Mouse (Mus musculus) embryo, embryonic 10.5 days (tissue): ENCODE measurements around the gene Cog4.
"Not testable (repeated sequence)": the region's sequence is repeated elsewhere in the genome, so short reads cannot be mapped to it uniquely, and the experiment has no call there.

Source experiments
- DNase-seq: peaks from one replicate; pipeline ENCODE4 v3.0.0-alpha.2; 2015; ENCODE audit warnings: low spot score

The Cog4 gene

DNA sequence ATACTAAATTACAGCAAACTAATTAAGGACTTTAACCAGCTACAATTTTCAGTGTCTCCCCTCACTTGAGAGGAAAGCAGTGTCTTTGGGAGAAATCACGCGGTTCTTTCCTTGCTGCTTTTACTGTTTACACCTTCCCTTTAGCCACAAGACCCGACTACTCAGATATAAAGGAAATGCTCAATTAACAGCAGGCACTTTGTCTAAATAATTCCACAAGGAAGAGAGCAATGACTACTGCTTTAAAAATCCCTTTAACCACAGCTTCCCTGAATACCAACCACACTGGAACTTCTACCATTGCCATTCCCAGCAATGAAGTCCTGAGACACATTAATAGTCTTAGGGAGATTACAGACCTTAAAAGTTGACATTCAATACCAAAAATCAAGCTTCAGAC, 17.9 kb upstream of the Cog4 start:
- no peak for DNase-seq

DNA sequence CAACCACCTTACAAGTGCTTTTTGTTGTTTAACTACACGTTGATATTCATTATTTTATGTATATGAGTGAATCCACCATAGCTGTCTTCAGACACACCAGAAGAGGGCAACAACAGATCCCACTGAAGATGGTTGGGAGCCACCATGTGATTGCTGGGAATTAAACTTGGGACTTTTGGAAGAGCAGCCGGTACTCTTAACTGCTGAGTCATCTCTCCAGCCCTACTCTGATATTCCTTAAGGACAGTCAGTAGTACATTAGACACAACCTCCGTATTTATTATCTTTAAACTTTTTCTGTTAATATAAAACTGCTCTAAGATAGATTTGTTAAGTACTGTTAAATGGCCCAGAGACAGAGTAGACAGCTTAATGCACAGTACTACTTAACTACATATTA, 14.4 kb upstream of the Cog4 start:
- DNase-seq = no peak

DNA sequence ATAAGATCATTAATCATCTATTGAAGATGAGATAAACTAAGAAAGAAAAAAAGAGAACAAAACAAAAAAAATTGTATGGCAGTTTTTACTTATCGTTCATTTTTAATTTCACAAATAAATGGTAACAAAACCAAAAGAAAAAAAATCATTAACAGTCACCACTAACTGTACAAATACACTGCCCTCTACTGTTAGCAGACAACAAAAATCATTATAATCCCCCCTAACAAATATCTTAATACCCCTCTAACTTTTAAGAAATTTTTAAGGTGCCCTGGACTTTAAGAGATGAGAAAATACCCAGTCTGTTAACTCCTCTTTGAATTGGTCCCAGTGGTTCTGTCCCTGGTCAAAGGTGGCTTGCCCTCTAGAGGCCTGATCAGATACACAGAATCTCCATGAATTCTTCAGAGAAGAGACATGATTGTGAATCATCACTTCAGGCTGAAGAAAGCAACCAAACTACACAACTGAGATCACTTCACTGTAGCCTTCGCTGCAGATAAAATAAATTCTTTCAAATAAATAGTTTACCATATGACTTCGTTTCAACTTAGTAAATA, 4.3 kb upstream of the Cog4 start:
- DNase-seq = no peak

DNA sequence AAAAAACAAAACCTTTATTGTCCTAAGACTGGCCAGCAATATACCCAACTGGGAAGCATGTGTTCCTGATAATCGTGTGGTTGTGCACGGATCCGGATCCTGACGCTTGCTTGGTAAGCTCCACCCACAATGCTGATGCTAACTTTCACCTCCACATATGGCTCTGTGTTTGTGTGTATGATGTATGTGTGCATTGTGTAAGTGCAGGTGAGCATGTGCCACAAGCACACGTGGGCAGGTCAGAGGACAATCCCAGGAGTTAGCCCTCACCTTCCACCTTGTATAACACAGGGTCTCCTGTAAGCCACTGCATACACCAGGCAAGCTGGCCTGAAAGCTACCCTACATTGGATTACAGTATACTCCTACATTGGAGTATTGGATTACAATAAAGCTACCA, 3.2 kb upstream of the Cog4 start:
- no peak for DNase-seq

DNA sequence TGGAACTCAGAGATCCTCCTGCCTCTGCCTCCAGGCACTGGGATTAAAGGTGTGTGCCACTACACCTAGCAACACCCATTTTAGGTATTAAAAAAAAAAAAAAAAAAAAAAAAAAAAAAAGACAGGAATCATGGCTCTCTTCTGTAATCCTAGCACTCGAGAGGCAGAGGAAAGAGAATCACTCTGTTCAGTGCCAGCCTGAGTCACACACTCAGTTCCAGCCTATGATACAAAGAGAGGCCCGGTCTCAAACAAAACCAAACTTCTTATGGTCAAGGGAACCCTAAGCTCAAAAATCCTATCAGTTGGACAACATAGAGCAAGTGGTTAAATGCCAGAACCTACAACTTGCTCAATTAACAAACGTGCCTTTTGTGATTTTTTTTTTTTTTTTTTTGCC, 1.5 kb upstream of the Cog4 start:
- DNase-seq = no peak

DNA sequence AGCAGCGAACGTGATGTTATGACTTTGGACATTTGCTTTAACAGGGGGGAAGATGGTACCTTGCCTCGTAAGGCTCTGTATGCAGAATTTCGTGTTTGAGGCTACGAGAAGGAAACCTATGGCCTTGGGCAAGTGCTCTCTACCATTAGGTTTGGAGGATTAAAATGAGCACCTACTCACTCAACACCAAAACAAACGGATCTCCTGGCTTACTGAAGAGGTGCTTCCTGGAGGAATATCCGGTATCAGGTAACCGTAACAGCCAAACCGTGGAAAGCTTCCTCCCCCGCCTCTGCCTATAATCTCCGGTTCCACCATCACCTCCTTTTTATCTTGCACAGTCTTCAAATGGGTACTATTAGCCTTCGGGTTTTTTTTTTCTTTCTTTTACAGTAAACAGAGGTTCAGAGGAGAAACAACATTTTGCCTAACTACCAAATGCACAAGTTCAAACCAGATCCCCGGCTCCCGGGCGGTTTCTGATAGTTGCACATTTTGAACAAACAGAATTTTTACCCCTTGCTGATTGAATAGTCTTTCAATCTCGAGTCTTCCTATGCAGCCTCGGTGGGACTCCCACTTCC, 487 bp upstream of the Cog4 start:
- DNase-seq = peak; percentile 57

DNA sequence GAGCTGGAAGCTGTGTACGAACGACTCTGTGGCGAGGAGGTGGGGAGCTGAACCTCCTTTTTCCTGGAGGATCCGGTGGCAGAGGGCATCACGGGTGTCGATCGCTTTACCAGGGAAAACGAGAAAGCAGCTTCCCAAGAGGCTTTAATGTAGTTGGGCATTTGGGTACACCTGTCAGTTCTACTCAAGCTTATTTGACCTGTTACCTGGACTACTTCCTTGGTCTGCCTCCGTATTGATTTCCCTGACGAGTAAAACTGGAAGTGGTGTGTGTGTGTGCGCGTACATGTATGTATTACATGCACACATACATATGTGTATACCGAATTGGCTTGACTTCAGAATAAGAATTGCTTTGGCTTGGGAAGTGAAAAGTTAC, 760 bp downstream of the Cog4 start:
- DNase-seq = no peak

DNA sequence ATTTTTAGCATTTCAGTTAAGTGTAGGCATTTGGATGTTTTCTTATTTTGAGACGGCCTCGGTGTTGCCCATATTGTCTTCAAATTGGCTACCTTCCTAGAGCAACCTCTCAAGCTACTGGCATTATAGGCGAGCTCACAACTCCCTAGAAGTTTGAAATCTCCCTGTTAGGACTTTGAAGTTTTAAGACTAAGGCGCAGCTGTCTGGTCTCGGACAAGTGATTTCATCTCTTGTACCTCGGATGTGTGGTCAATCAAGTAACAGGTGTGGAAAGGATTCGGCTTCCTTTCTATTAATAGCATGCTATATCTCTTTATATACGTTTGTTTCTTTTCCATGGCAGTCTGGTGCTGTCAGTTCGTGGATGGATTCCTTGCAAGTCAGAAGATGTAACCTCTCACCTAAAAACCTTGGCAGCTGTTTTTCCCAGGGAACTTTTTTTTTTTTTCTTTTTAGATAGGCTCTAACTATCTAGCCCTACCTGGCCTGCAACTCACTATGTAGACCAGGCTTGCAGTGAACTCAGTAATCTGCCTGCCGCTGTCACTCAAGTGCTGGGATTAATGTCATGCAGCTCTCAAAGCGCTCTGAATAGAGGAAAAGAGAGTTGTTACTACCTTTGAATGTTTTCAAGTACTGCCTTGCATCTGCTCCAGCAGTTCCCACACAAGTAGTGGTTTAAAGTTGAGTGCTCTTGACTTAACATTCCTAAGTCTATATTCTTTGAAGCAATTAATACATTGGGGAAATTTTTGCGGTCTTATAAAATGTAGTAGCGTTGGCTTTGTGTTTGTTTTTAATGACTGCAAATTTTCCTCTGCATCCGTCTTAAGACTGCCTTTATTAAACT, 1.5 kb downstream of the Cog4 start:
- no peak for DNase-seq

DNA sequence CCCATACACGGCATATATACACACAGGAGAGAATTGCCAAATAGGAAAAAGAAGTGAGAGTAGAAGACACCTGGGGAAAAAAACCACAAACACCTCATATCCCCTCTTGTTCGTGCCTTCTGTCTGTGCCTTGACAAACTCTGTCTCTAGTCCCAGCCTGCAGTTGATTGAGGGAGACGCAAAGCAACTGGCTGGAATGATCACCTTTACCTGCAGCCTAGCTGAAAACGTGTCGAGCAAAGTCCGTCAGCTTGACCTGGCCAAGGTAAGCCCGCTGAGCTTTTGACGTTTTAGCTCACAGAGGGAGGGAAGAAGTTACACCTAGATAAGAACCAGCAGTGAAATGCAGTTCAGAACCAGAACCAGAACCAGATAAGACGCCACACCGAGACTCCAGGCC, 4.8 kb downstream of the Cog4 start:
- DNase-seq = no peak

DNA sequence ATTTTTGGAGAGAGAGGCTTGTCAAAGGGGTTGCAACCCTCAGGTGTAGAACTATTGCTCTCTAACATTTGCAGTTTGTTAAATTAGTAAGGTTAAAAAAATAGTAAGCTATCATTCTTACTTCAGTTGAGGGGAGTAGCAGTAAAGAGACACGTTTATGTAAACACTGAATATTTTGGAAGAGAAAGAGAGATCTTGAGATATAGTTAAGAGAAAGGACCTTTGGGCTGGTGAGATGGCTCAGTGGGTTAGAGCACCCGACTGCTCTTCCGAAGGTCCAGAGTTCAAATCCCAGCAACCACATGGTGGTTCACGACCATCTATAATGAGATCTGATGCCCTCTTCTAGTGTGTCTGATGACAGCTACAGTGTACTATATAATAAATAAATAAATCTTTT, 9.7 kb downstream of the Cog4 start:
- DNase-seq = not testable (repeated sequence)

DNA sequence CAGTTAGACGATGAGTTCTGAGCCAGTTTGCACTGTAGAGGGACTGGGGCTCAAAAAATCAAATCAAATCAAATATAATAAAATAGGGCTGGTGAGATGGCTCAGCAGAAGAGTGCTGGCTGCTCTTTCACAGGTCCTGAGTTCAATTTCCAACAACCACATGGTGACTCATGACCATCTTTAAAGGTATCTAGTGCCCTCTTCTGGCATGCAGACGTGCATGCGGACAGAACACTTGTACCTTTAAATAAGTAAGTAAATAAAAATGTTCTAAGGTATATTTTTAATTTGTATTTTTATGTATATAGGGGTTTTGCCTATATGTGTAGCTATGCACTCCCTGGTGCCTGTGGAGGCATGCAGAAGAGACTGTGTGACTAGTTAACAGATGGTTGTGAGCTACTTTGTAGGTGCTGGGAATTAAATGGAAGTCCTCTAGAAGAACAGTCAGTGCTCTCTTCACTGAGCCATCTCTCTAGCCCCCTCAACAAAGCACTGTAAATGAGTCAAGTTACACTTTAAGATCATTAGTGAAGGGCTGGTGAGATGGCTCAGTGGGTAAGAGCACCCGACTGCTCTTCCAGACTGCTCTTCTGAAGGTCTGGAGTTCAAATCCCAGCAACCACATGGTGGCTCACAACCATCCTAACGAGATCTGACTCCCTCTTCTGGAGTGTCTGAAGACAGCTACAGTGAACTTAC, 10.5 kb downstream of the Cog4 start:
- no peak for DNase-seq

DNA sequence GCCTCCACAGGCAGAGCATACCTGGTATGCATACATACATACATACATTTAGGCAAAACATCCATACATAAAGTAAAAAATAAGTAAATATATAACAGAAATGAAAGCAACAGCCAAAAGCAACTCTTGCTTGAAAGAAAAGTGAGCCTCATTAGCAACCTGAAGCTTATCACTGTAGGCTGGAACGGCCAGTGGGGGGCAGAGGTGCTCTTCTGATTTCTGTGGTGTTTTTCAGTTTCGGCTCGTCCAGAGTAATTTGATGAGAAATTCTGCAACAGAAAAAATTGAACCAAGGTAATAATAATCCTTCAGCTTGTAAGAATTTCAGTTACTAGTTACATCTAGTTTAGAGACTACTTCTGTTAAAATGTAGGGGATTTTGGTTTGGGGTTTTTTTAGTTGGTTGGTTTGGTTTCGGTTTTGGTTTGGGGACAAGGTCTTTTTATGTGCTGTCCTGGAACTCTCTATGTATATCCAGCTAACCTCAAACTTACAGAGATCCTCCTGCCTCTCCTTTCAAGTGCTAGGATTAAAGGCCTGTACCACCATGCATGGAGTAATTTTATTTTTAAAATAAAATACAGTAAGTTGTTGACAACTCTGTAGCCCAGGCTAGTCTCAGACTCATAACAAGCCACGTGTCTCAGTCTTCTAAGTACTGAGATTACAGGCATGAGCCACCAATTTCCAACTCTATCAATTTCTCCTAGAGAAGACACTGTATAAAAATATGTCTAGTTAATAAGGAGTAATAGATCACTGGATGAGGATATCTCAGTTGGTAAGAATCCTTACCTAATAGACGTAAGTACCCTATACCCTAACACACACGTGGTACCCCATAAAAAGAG, 13.5 kb downstream of the Cog4 start:
- peak; percentile 48 for DNase-seq

DNA sequence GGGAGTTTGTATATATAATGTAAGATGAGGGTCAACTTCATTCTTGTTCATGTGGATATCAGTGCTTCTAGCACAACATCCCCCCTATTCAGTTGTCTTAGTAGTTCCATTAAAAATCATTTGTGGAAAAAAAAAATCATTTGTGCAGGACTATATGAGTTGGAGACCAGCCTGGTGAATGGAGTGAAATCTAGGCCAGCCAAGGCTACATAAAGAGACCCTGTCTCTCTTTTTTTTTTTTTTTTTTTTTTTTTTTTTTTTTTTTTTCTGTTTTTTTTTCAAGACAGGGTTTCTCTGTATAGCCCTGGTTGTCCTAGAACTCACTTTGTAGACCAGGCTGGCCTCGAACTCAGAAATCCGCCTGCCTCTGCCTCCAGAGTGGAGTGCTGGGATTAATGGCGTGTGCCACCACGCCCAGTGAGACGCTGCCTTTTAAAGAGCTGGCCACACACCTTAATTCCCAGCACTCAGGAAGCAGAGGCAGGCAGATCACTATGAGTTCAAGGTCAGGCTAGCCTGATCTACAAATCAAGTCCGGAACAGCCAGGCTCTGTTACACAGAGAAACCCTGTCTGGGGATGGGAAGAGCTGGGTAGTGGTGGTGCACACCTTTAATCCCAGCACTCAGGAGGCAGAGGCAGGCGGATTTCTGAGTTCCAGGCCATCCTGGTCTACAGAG, 15.1 kb downstream of the Cog4 start:
- DNase-seq = not testable (repeated sequence)

DNA sequence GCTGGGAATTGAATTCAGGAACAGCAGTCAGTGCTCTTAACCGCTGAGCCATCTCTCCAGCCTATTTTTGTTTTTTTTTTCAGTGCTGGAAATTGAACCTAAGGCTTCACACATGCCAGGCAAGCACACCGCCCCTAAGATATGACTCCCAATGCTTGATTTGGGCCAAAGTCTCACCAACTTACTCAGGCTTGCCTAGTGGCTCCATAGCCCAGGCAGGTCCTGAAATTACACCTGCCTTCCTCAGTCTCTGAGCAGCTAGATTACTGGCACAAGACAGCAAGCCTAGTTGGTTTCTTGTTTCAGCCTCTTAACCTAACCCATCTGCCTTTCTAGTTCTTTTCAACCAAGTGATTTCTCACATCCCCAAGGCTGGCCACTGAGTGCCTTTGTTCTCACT, 24.1 kb downstream of the Cog4 start:
- DNase-seq = no peak

DNA sequence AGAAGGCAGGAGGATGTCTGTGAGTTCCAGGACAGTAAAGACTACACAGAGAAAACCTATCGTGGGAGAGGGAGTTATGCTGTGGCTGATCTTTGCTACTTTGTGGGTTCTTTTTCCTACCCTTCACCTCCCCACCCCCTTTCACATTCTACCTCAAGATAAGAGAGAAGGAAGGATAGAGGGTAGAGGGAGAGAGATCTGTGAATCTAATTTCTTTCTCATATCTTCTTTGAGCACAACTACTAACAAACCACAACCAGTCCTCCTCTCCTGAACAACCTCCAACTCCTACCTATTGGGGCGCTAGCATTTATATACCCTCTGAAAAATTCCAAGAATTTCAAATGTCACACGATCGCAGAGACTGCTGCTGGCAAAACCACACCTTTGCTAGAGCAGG, 31.5 kb downstream of the Cog4 start:
- no peak for DNase-seq

DNA sequence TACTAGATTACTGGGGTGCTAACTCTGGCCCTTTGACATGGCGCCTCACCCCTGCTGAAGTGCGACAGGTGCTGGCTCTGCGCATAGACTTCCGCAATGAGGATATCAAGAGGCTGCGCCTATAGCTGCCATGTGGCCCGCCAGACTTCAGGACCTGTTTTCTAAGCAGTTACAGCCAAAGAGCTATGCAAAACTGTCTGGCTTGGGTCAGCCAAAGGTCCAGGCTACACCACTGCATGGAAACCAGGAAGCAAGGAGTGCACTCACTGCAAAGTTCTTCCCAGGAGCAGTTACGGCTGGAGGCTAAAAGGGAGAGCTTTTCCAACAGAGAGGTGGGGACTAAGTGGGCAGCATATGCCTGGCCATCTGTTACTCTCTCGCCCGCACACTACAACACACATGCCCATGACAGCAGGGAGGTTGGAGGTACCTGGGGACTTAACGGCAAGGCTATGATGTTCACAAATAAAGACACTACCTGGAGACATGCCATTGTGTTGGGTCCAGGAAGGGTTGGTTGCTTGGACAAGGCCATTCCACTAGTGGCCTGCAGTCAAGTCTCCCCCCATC, 35.4 kb downstream of the Cog4 start:
- no peak for DNase-seq

DNA sequence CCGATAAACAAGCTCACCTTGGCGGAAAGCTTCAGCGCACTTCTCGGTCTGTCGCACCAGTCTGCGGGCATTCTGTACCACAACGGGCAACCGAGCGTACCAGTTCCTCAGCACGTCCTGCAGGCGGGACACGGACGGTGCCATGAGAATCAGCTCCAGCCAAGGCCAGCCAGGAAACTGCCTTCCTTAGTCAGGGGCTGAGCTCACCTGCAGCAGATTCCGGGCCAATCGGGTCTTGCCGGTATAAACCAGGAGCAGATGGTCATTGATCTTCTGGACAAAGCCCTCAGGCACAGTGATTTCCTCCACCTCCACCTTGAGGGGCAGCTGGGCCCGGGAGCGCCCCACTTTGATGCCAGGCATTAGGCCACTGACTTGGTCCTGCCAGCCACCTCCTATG, 37.4 kb downstream of the Cog4 start:
- no peak for DNase-seq

DNA sequence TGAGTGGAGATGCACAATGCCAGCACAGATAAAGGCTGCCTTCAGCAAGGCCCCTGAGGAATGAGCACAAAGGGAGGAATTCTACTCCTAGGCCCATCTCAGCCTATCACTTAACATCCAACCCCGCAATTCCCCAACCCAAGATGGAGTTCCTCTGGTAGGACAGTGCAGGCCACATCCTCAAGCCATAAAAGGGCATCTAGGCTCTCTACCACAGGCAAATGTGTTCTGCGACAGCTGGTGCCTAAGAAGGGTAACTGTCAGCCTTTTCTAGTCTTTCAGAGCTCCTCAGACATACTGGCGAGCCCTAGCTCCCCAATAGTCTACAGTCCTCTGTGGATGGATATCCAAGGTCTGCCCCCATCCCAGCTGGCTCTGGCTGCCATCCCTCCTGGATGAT, 40.2 kb downstream of the Cog4 start:
- DNase-seq = no peak

DNA sequence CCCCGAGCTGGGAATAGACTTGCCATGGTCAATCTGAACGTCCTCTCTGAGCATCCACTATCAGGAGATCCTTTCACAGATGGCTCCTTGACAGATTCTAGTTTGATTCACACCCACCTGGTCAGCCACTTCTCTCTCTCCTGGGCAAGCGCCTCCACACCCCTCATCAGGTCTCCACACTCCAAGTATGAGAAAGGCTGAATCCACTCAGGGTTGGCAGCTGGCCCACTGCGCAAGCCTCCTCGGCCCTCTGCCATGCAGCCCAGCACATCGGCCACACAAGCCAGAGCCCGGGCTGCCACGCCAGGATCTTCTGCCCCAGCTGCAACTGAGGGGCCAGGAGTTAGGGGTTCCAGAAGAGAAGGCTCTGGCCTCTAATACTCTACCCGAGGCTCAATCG, 41.2 kb downstream of the Cog4 start:
- no peak for DNase-seq

DNA sequence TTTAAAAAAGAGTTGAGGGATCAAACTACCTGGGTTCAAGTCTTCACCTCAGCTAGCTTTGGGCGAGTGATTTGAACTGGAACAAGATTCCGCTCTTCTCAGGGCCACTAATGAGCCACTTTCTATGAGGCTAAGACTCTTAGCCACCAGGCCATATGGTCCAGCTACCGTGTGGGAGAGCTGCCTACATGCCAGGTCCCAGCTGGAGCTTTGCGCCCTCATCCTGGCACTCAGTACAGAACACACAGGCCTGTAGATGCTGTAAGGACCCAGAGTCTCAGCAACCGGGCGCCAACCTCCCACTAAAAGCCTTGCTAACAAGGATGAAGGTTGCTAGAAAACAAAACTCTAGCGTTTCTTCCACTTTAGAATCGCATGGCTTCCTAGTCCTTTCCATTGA, 42.0 kb downstream of the Cog4 start:
- DNase-seq = no peak

DNA sequence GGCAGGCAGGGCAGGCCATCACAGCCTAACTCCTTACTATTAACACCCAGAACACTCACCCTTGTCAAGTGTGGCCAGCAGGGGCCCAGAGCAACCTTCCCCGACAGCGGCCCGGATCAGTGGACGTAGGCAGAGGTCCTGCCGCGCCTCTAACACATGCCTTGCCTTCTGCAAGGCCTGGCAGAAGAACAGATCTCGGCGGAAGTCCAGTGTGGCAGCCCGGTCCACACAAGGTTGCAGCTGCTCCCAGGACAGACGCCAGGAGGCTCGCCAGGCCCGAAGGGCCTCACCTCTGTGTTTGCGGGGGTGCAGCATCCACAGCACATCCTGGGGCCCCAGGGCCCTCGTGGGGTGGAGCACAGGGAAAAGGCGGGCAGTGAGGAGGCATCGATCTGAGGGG, 42.5 kb downstream of the Cog4 start:
- DNase-seq = no peak
